Mouse (Mus musculus) embryo, embryonic 11.5 days (tissue): ENCODE measurements at regions not wholly inside any gene's neighbourhood (a gene's known extent, or its start where the extent isn't known, plus 50 kb on each side); places are given as distances from the start of the nearest gene placed in this dataset.

Experiments used
- DNase-seq: peaks from one replicate; pipeline ENCODE4 v3.0.0-alpha.2; 2012; ENCODE audit warnings: low read depth, low spot score

- DNase-seq, result no peak
These were observed 143.3 kb upstream of the Fndc3a start for GRCm38 (mm10) chr14:72853104-72853503.

GRCm38 (mm10) chr14:72850884-72851283 lies 141.1 kb upstream of the Fndc3a start:
- no peak for DNase-seq

GRCm38 (mm10) chr14:72848271-72848955 lies 138.6 kb upstream of the Fndc3a start:
- DNase-seq, result no peak

GRCm38 (mm10) chr14:72847466-72847865 lies 137.7 kb upstream of the Fndc3a start:
- DNase-seq, result no peak

GRCm38 (mm10) chr14:72845621-72846440 lies 136.0 kb upstream of the Fndc3a start:
- DNase-seq, result no peak

- no peak for DNase-seq
These were observed 135.1 kb upstream of the Fndc3a start for GRCm38 (mm10) chr14:72844753-72845369.

- no peak for DNase-seq
These were observed 131.9 kb upstream of the Fndc3a start for GRCm38 (mm10) chr14:72841753-72842152.

- DNase-seq, result no peak
These were observed 125.4 kb upstream of the Fndc3a start for GRCm38 (mm10) chr14:72835158-72835557.

- peak; percentile 13 for DNase-seq
These were observed 119.5 kb upstream of the Fndc3a start for GRCm38 (mm10) chr14:72829261-72829660.

- DNase-seq, result no peak
These were observed 115.7 kb upstream of the Fndc3a start for GRCm38 (mm10) chr14:72825549-72825948.

GRCm38 (mm10) chr14:72822231-72822615 lies 112.4 kb upstream of the Fndc3a start:
- DNase-seq, result no peak

- no peak for DNase-seq
These were observed 111.9 kb upstream of the Fndc3a start for GRCm38 (mm10) chr14:72821517-72822230.

GRCm38 (mm10) chr14:72819037-72819436 lies 109.2 kb upstream of the Fndc3a start:
- no peak for DNase-seq

- DNase-seq, result no peak
These were observed 108.0 kb upstream of the Fndc3a start for GRCm38 (mm10) chr14:72817764-72818163.

GRCm38 (mm10) chr14:72816847-72817246 lies 107.0 kb upstream of the Fndc3a start:
- peak; percentile 48 for DNase-seq

- no peak for DNase-seq
These were observed 99.3 kb upstream of the Fndc3a start for GRCm38 (mm10) chr14:72809138-72809537.

GRCm38 (mm10) chr14:72807947-72808346 lies 98.1 kb upstream of the Fndc3a start:
- DNase-seq, result no peak

GRCm38 (mm10) chr14:72807286-72807685 lies 97.5 kb upstream of the Fndc3a start:
- no peak for DNase-seq

GRCm38 (mm10) chr14:72806598-72806997 lies 96.8 kb upstream of the Fndc3a start:
- no peak for DNase-seq

- DNase-seq, result no peak
These were observed 93.8 kb upstream of the Fndc3a start for GRCm38 (mm10) chr14:72803579-72803978.

GRCm38 (mm10) chr14:72790654-72791053 lies 80.9 kb upstream of the Fndc3a start:
- DNase-seq, result no peak

GRCm38 (mm10) chr14:72786929-72787328 lies 77.1 kb upstream of the Fndc3a start:
- no peak for DNase-seq
